Mouse (Mus musculus) mouse trophoblast stem cell (cell line): ENCODE data around the gene Rccd1.

ENCODE experiments used
- in situ Hi-C, 2 experiments: fragments of 300-500 bp; cut with MseI, MboI; formaldehyde crosslinking; loops; 2 replicates in 1 of 2; 3 replicates in 1 of 2; pipeline ENCODE4 v1.15.1; 2025

The Rccd1 gene

GRCm38 (mm10) chr7:80301522-80301921 is 22.7 kb downstream of the Rccd1 start:
- in situ Hi-C loops, result no loop called here

GRCm38 (mm10) chr7:80299568-80299967 is 24.7 kb downstream of the Rccd1 start:
- in situ Hi-C loops, result no loop called here

- in situ Hi-C loops, result no loop called here
Observed at GRCm38 (mm10) chr7:80298754-80299153, 25.5 kb downstream of the Rccd1 start.

- in situ Hi-C loops, result no loop called here
Observed at GRCm38 (mm10) chr7:80297041-80297440, 27.2 kb downstream of the Rccd1 start.

GRCm38 (mm10) chr7:80296462-80296861 is 27.8 kb downstream of the Rccd1 start:
- in situ Hi-C loops, result no loop called here

GRCm38 (mm10) chr7:80294764-80295648 is 29.2 kb downstream of the Rccd1 start:
- in situ Hi-C loops, result no loop called here

- in situ Hi-C loops, result no loop called here
Observed at GRCm38 (mm10) chr7:80294062-80294763, 30.0 kb downstream of the Rccd1 start, which contains the start of gene Prc1. Gene Prc1 (plus strand): TSS chr7:80294450.

- in situ Hi-C loops, result no loop called here
Observed at GRCm38 (mm10) chr7:80287736-80288135, 36.5 kb downstream of the Rccd1 start.

GRCm38 (mm10) chr7:80285725-80286124 is 38.5 kb downstream of the Rccd1 start:
- in situ Hi-C loops, result no loop called here

GRCm38 (mm10) chr7:80284391-80284790 is 39.9 kb downstream of the Rccd1 start:
- in situ Hi-C loops, result no loop called here

GRCm38 (mm10) chr7:80283226-80283918 is 40.9 kb downstream of the Rccd1 start:
- in situ Hi-C loops, result no loop called here

- in situ Hi-C loops, result no loop called here
Observed at GRCm38 (mm10) chr7:80281646-80282045, 42.6 kb downstream of the Rccd1 start.

GRCm38 (mm10) chr7:80280998-80281397 is 43.3 kb downstream of the Rccd1 start:
- in situ Hi-C loops, result no loop called here

- in situ Hi-C loops, result no loop called here
Observed at GRCm38 (mm10) chr7:80280032-80280431, 44.2 kb downstream of the Rccd1 start.

GRCm38 (mm10) chr7:80276374-80276773 is 47.9 kb downstream of the Rccd1 start:
- in situ Hi-C loops, result no loop called here

GRCm38 (mm10) chr7:80273456-80273855 is 50.8 kb downstream of the Rccd1 start:
- in situ Hi-C loops, result no loop called here

GRCm38 (mm10) chr7:80269751-80270255 is 54.5 kb downstream of the Rccd1 start:
- in situ Hi-C loops, result no loop called here

GRCm38 (mm10) chr7:80268897-80269750 is 55.1 kb downstream of the Rccd1 start, which contains the start of gene Vps33b:
Gene Vps33b (plus strand): TSS chr7:80269649.
- in situ Hi-C loops, result no loop called here

GRCm38 (mm10) chr7:80267764-80268163 is 56.5 kb downstream of the Rccd1 start:
- in situ Hi-C loops, result no loop called here

GRCm38 (mm10) chr7:80264606-80265005 is 59.6 kb downstream of the Rccd1 start:
- in situ Hi-C loops, result no loop called here
